In genomic region chr16:21687406-21687805, GRCm38 (mm10) we compare ENCODE assay signal across 26 mouse cellular contexts. TPM values are rescaled to one million over a fixed set of nuclear protein-coding genes. Genes with fewer than 3 reads are reported as not detected.
DNase-seq lines count a peak whose midpoint lies in the region; ATAC-seq and TF ChIP-seq lines count a peak whose summit lies in the region.
"Had no signal": no experiment of that assay in that cellular context is flagged by ENCODE, and none has a peak within 500 bp of the region (broad histone marks: within the 10 kb centered on the region; RNA-seq: fewer than 3 reads in every experiment).

No protein-coding gene starts in this region.

- H3K9me3 ChIP-seq in heart, embryonic 13.5 days, result no peaks in the 10 kb centered on the region; the same call in 1 of the 2 replicates
- peaks cover 7% of the 10 kb centered on the region; the same call in 1 of the 2 replicates for H3K9me3 ChIP-seq in heart, postnatal 0 days (replicated peaks; ENCODE audit: control insufficient read depth, low read length)
- H3K9me3 ChIP-seq in intestine, postnatal 0 days (ENCODE audit: control insufficient read depth), result no peaks in the 10 kb centered on the region
- H3K9me3 ChIP-seq: embryonic facial prominence, embryonic 15.5 days; hindbrain, embryonic 12.5 days had no signal

- H3K4me2 ChIP-seq in heart, embryonic 13.5 days, result peak overlapping the region; percentile 18; the same call in 1 of the 2 replicates
- no peak overlapping the region for H3K4me2 ChIP-seq in heart, postnatal 0 days (ENCODE audit: low read depth, low read length)
- no peak overlapping the region for H3K4me2 ChIP-seq in intestine, postnatal 0 days (replicated peaks; ENCODE audit: low read depth)
- H3K4me2 ChIP-seq: embryonic facial prominence, embryonic 15.5 days; hindbrain, embryonic 12.5 days had no signal

- H3K79me2 ChIP-seq in heart, adult 2 months (replicated peaks; ENCODE audit: control insufficient read depth, insufficient read depth, low read length), result no peaks in the 10 kb centered on the region; the same call in none of the 2 replicates

- TF ChIP-seq EP300 in heart, postnatal 0 days (IDR thresholded peaks at IDR 0.05; ENCODE audit: low read depth), result no peak
- no peak for TF ChIP-seq EP300 in heart, adult 2 months (IDR thresholded peaks at IDR 0.05; ENCODE audit: insufficient read depth, low read depth, low read length)

- ATAC-seq in frontal cortex, adult (ENCODE audit: low TSS enrichment), result peak; percentile 89
- ATAC-seq in heart, embryonic 13.5 days (ENCODE audit: extremely low read depth, insufficient number of reproducible peaks, low FRiP score, low TSS enrichment), result no peak
- ATAC-seq in heart, postnatal 0 days (ENCODE audit: insufficient read depth, low read depth), result no peak
- ATAC-seq in intestine, postnatal 0 days, result no peak
- ATAC-seq: activated CD4-positive, CD25-positive, alpha-beta regulatory T cell, adult 4 months; forebrain, embryonic 14.5 days; hindbrain, embryonic 16.5 days; inflammation-experienced regulatory T-cells, adult 6 months; Patski had no signal

- peak overlapping the region; percentile 34 for H3K27ac ChIP-seq in heart, embryonic 13.5 days (replicated peaks)
- H3K27ac ChIP-seq in heart, postnatal 0 days (ENCODE audit: low read depth), result 0 out of 2 replicates have a peak overlapping the region, but pooled peaks have one; percentile 21
- H3K27ac ChIP-seq in heart, adult 2 months, result no peak overlapping the region
- no peak overlapping the region for H3K27ac ChIP-seq in intestine, postnatal 0 days (ENCODE audit: low read depth, low read length)
- H3K27ac ChIP-seq: embryonic facial prominence, embryonic 15.5 days; forebrain, embryonic 10.5 days; hindbrain, embryonic 12.5 days had no signal

- H3K27me3 ChIP-seq in heart, embryonic 13.5 days (replicated peaks), result no peaks in the 10 kb centered on the region
- H3K27me3 ChIP-seq in heart, postnatal 0 days (ENCODE audit: control insufficient read depth, insufficient read depth, low read length), result no peaks in the 10 kb centered on the region
- no peaks in the 10 kb centered on the region for H3K27me3 ChIP-seq in heart, adult 2 months (ENCODE audit: control insufficient read depth, insufficient read depth, low read length)
- no peaks in the 10 kb centered on the region for H3K27me3 ChIP-seq in intestine, postnatal 0 days (replicated peaks; ENCODE audit: control insufficient read depth, insufficient read depth, low read length)
- H3K27me3 ChIP-seq: embryonic facial prominence, embryonic 15.5 days; hindbrain, embryonic 12.5 days; Patski had no signal

- peaks cover 55% of the 10 kb centered on the region for H3K4me1 ChIP-seq in heart, embryonic 13.5 days
- peaks cover 29% of the 10 kb centered on the region for H3K4me1 ChIP-seq in heart, postnatal 0 days (ENCODE audit: control insufficient read depth, insufficient read depth)
- peaks cover 6% of the 10 kb centered on the region for H3K4me1 ChIP-seq in heart, adult 2 months (ENCODE audit: control insufficient read depth, insufficient read depth, low read length)
- H3K4me1 ChIP-seq in intestine, postnatal 0 days (replicated peaks; ENCODE audit: control insufficient read depth, insufficient read depth, low read length), result no peaks in the 10 kb centered on the region

- TF ChIP-seq POLR2A in heart, adult 2 months (IDR thresholded peaks at IDR 0.05; ENCODE audit: insufficient read depth, low read depth, low read length), result no peak

- peaks cover 24% of the 10 kb centered on the region for H3K36me3 ChIP-seq in heart, embryonic 13.5 days
- 0 out of 2 replicates have a peak, but pooled peaks cover 12% of the 10 kb centered on the region for H3K36me3 ChIP-seq in heart, postnatal 0 days (replicated peaks; ENCODE audit: control insufficient read depth, insufficient read depth, low read length)
- H3K36me3 ChIP-seq in heart, adult 2 months (ENCODE audit: control insufficient read depth, insufficient read depth, low read length), result peaks cover 2% of the 10 kb centered on the region
- H3K36me3 ChIP-seq in intestine, postnatal 0 days (ENCODE audit: control insufficient read depth, insufficient read depth), result no peaks in the 10 kb centered on the region

- no peak for TF ChIP-seq CTCF in heart, postnatal 0 days (IDR thresholded peaks at IDR 0.05; ENCODE audit: low read depth)
- TF ChIP-seq CTCF in heart, adult 2 months (IDR thresholded peaks at IDR 0.05), result no peak
- no peak for TF ChIP-seq CTCF in intestine, postnatal 0 days (IDR thresholded peaks at IDR 0.05; ENCODE audit: low read depth)

- WGBS in heart, embryonic 13.5 days, result 36% methylated on average over 5 of the region's 5 CpGs
- 29% methylated on average over 5 of the region's 5 CpGs for WGBS in heart, postnatal 0 days
- 53% methylated on average over 5 of the region's 5 CpGs for WGBS in heart, adult 2 months
- 76% methylated on average over 5 of the region's 5 CpGs for WGBS in intestine, postnatal 0 days

- no peak for DNase-seq in frontal cortex, postnatal 14 days (ENCODE audit: low spot score in 2 of 2)
- DNase-seq in heart, adult 8-10 months (ENCODE audit: low spot score), result no peak
- peak; percentile 38 for DNase-seq in heart, postnatal 0 days (ENCODE audit: low spot score)
- DNase-seq in heart, adult 2 months, result no peak
- DNase-seq in telencephalon, adult 2 months (ENCODE audit: low read depth, low spot score), result peak; percentile 38
- DNase-seq: adrenal gland, postnatal 25 days; cerebellum, adult 8-10 months; cerebellum, postnatal 14 days; embryo, embryonic 11 days; gastrocnemius, postnatal 25 days; heart, postnatal 36 days; kidney, adult 11 months; kidney, adult 9 months had no signal

- no peak overlapping the region for H3K4me3 ChIP-seq in heart, embryonic 13.5 days
- H3K4me3 ChIP-seq in heart, postnatal 0 days (ENCODE audit: low read depth, low read length), result no peak overlapping the region
- H3K4me3 ChIP-seq in heart, adult 2 months, result no peak overlapping the region
- no peak overlapping the region for H3K4me3 ChIP-seq in intestine, postnatal 0 days (ENCODE audit: low read depth, low read length)
- H3K4me3 ChIP-seq: embryonic facial prominence, embryonic 15.5 days; erythroblast, embryonic 14.5 days; forebrain, embryonic 10.5 days; hindbrain, embryonic 12.5 days had no signal

- H3K9ac ChIP-seq in heart, embryonic 13.5 days, result no peak overlapping the region
- no peak overlapping the region for H3K9ac ChIP-seq in heart, postnatal 0 days (replicated peaks; ENCODE audit: low read depth, low read length)
- no peak overlapping the region for H3K9ac ChIP-seq in heart, adult 2 months (ENCODE audit: low read depth, low read length)
- H3K9ac ChIP-seq in intestine, postnatal 0 days (ENCODE audit: low read depth, low read length), result no peak overlapping the region
- H3K9ac ChIP-seq: embryonic facial prominence, embryonic 15.5 days; hindbrain, embryonic 12.5 days had no signal

- intact Hi-C loops in heart, adult 2 months (cut with DNase I), result no loop called here

RNA-seq across cellular contexts. Expression of gene 2510009E07Rik, which starts 7.1 kb away (rescaled TPM):
- polyA plus RNA-seq in heart, embryonic 13.5 days (2015; fragmentation: Nextera tagmentation; extraction: Ambion mirVana), result 19.3 and 19.5 TPM in 2 replicates
- 10 to 100 TPM; 19.6 to 28.6 (median 24.4) TPM for total RNA-seq in heart, adult 8-10 months (2022)
- total RNA-seq in heart, postnatal 0 days (2014; rRNA removed; ENCODE audit: low replicate concordance), result 27.2 and 32.2 TPM in 2 replicates
- polyA plus RNA-seq in heart, postnatal 0 days (2015; fragmentation: Nextera tagmentation; extraction: Ambion mirVana), result 18.4 and 20.0 TPM in 2 replicates
- total RNA-seq in heart, adult 2 months (2021), result 10 to 100 TPM; 23.8 to 25.2 TPM
- 10.9 and 20.3 TPM in 2 replicates for polyA plus RNA-seq in heart, adult 2 months (2012; rRNA removed)
- polyA plus RNA-seq in intestine, postnatal 0 days (2015; fragmentation: Nextera tagmentation; extraction: Ambion mirVana), result 7.7 and 8.7 TPM in 2 replicates
- total RNA-seq: MEL had no signal
- polyA plus RNA-seq: erythroblast, embryonic 14.5 days had no signal

Comparison
In these comparisons a context has a peak if more than half of its experiments do, and no peak if none do; other contexts are left out.
1. DNase-seq: peak in heart, postnatal 0 days (single experiment) and telencephalon, adult 2 months (single experiment); none in frontal cortex, postnatal 14 days (0 of 2), heart, adult 8-10 months (single experiment) and heart, adult 2 months (0 of 2).
2. H3K27ac ChIP-seq: peak in heart, embryonic 13.5 days (single experiment) and heart, postnatal 0 days (single experiment); none in heart, adult 2 months (single experiment) and intestine, postnatal 0 days (single experiment).